Mouse (Mus musculus): ENCODE results near the gene Tnn. TPM values are rescaled to one million over a fixed set of nuclear protein-coding genes. Genes with fewer than 3 reads are reported as not detected.

Gene Tnn
- 0.28 and 0.36 TPM in 2 replicates for polyA plus RNA-seq (2015; fragmentation: Nextera tagmentation; extraction: Ambion mirVana)

GRCm38 (mm10) chr1:160153480-160153879, at the start of gene Tnn:
Gene Tnn (minus strand): TSS chr1:160153580.

GRCm38 (mm10) chr1:160194529-160195336, 41.4 kb upstream of the Tnn start, which contains the start of gene Mrps14:
Gene Mrps14 (plus strand): TSS chr1:160195215.

GRCm38 (mm10) chr1:160044237-160045021, 109.0 kb downstream of the Tnn start, which contains the start of gene 4930523C07Rik:
Gene 4930523C07Rik (plus strand): TSS chr1:160044382.

Other genes with a start within 250 kb of the Tnn start
- gene 4930523C07Rik, start 109.2 kb downstream of the Tnn start, polyA plus RNA-seq (2015; fragmentation: Nextera tagmentation; extraction: Ambion mirVana): 2.1 and 4.4 TPM in 2 replicates
- gene Mrps14, start 41.6 kb upstream of the Tnn start, polyA plus RNA-seq (2015; fragmentation: Nextera tagmentation; extraction: Ambion mirVana): 146 and 166 TPM in 2 replicates
- gene Cacybp, start 59.3 kb upstream of the Tnn start, polyA plus RNA-seq (2015; fragmentation: Nextera tagmentation; extraction: Ambion mirVana): 272 and 277 TPM in 2 replicates